ENCODE assay signal across 9 mouse cellular contexts in genomic region chr13:101690911-101691655, GRCm38 (mm10).
DNase-seq lines count a peak whose midpoint lies in the region; ATAC-seq and TF ChIP-seq lines count a peak whose summit lies in the region.
"Had no signal": no experiment of that assay in that cellular context is flagged by ENCODE, and none has a peak within 500 bp of the region (broad histone marks: within the 10 kb centered on the region; RNA-seq: fewer than 3 reads in every experiment).

No protein-coding gene starts in this region.

- H3K27me3 ChIP-seq in hindbrain, embryonic 10.5 days (ENCODE audit: insufficient read depth, poor library complexity, severe bottlenecking): peaks cover 2% of the 10 kb centered on the region; the same call in 1 of the 2 replicates
- no peaks in the 10 kb centered on the region for H3K27me3 ChIP-seq in hindbrain, embryonic 11.5 days (ENCODE audit: control insufficient read depth, insufficient read depth, low read length)
- no peaks in the 10 kb centered on the region for H3K27me3 ChIP-seq in hindbrain, embryonic 13.5 days
- H3K27me3 ChIP-seq in midbrain, postnatal 0 days (ENCODE audit: insufficient read depth, low read length): no peaks in the 10 kb centered on the region
- H3K27me3 ChIP-seq: lung, embryonic 15.5 days had no signal

- H3K4me2 ChIP-seq in hindbrain, embryonic 11.5 days (replicated peaks; ENCODE audit: low read depth, low read length): no peak overlapping the region
- H3K4me2 ChIP-seq in hindbrain, embryonic 13.5 days: peak overlapping the region; percentile 96
- H3K4me2 ChIP-seq in midbrain, postnatal 0 days (ENCODE audit: low read depth, low read length, poor library complexity, severe bottlenecking): peak overlapping the region; percentile 97

- no peak for ATAC-seq in hindbrain, embryonic 11.5 days (ENCODE audit: low FRiP score)
- no peak for ATAC-seq in hindbrain, embryonic 13.5 days (ENCODE audit: low FRiP score)
- ATAC-seq in midbrain, postnatal 0 days (ENCODE audit: low FRiP score): no peak
- no peak for ATAC-seq in monocyte, adult 5-6 weeks (replicated peaks; ENCODE audit: insufficient number of reproducible peaks, low FRiP score, low TSS enrichment, poor library complexity, severe bottlenecking)

- H3K9ac ChIP-seq in hindbrain, embryonic 11.5 days (ENCODE audit: low read depth, low read length): no peak overlapping the region
- H3K9ac ChIP-seq in hindbrain, embryonic 13.5 days: peak overlapping the region; percentile 82
- H3K9ac ChIP-seq in midbrain, postnatal 0 days (replicated peaks; ENCODE audit: low read length, poor library complexity, severe bottlenecking): peak overlapping the region; percentile 59
- H3K9ac ChIP-seq: lung, embryonic 15.5 days had no signal

- 59% methylated on average over 10 of the region's 10 CpGs for WGBS in hindbrain, embryonic 10.5 days
- 51% methylated on average over 10 of the region's 10 CpGs for WGBS in hindbrain, embryonic 11.5 days
- 48% methylated on average over 10 of the region's 10 CpGs for WGBS in hindbrain, embryonic 13.5 days
- WGBS in midbrain, postnatal 0 days: 19% methylated on average over 10 of the region's 10 CpGs

- no peaks in the 10 kb centered on the region for H3K9me3 ChIP-seq in hindbrain, embryonic 10.5 days
- H3K9me3 ChIP-seq in hindbrain, embryonic 11.5 days (ENCODE audit: control insufficient read depth, low read length): no peaks in the 10 kb centered on the region
- H3K9me3 ChIP-seq in hindbrain, embryonic 13.5 days: no peaks in the 10 kb centered on the region
- no peaks in the 10 kb centered on the region for H3K9me3 ChIP-seq in midbrain, postnatal 0 days (ENCODE audit: low read length)
- H3K9me3 ChIP-seq: lung, embryonic 15.5 days had no signal

- DNase-seq in hindbrain, embryonic 10.5 days (ENCODE audit: low spot score): no peak
- DNase-seq in hindbrain, embryonic 11.5 days (ENCODE audit: low spot score): no peak
- peak; percentile 27 for DNase-seq in cerebellum, adult 8-10 months
- no peak for DNase-seq in midbrain, postnatal 0 days (ENCODE audit: low spot score)
- no peak for DNase-seq in left cerebral cortex, adult 8-10 months (ENCODE audit: low spot score in 2 of 2)
- DNase-seq in testis, postnatal 14 days (ENCODE audit: low spot score): no peak

- H3K27ac ChIP-seq in hindbrain, embryonic 10.5 days: peak overlapping the region; percentile 64
- H3K27ac ChIP-seq in hindbrain, embryonic 11.5 days (ENCODE audit: low read depth, low read length): no peak overlapping the region
- peak overlapping the region; percentile 93; the same call in 1 of the 2 replicates for H3K27ac ChIP-seq in hindbrain, embryonic 13.5 days
- peak overlapping the region; percentile 48 for H3K27ac ChIP-seq in midbrain, postnatal 0 days (ENCODE audit: low read depth, low read length)
- H3K27ac ChIP-seq: lung, embryonic 15.5 days had no signal

- H3K36me3 ChIP-seq in hindbrain, embryonic 10.5 days: peaks cover 29% of the 10 kb centered on the region
- no peaks in the 10 kb centered on the region for H3K36me3 ChIP-seq in hindbrain, embryonic 11.5 days (ENCODE audit: control insufficient read depth, insufficient read depth, low read length)
- H3K36me3 ChIP-seq in hindbrain, embryonic 13.5 days: peaks cover 25% of the 10 kb centered on the region
- peaks cover 25% of the 10 kb centered on the region for H3K36me3 ChIP-seq in midbrain, postnatal 0 days (ENCODE audit: insufficient read depth, low read length)

- H3K4me1 ChIP-seq in hindbrain, embryonic 10.5 days (replicated peaks): peaks cover 44% of the 10 kb centered on the region
- no peaks in the 10 kb centered on the region; the same call in 1 of the 2 replicates for H3K4me1 ChIP-seq in hindbrain, embryonic 11.5 days (replicated peaks; ENCODE audit: control insufficient read depth, insufficient read depth, low read length)
- peaks cover 45% of the 10 kb centered on the region for H3K4me1 ChIP-seq in hindbrain, embryonic 13.5 days (replicated peaks)
- peaks cover 14% of the 10 kb centered on the region; the same call in 1 of the 2 replicates for H3K4me1 ChIP-seq in midbrain, postnatal 0 days (ENCODE audit: insufficient read depth, low read length)

- no peak for TF ChIP-seq CTCF in midbrain, postnatal 0 days (IDR thresholded peaks at IDR 0.05)

- no peak overlapping the region for H3K4me3 ChIP-seq in hindbrain, embryonic 10.5 days
- no peak overlapping the region for H3K4me3 ChIP-seq in hindbrain, embryonic 11.5 days (ENCODE audit: low read depth, low read length)
- peak overlapping the region; percentile 65 for H3K4me3 ChIP-seq in hindbrain, embryonic 13.5 days
- H3K4me3 ChIP-seq in midbrain, postnatal 0 days (ENCODE audit: low read depth, low read length): peak overlapping the region; percentile 64

Comparison
In these comparisons a context has a peak if more than half of its experiments do, and no peak if none do; other contexts are left out.
1. H3K4me3 ChIP-seq: peak in hindbrain, embryonic 13.5 days (single experiment) and midbrain, postnatal 0 days (single experiment); none in hindbrain, embryonic 10.5 days (single experiment) and hindbrain, embryonic 11.5 days (single experiment).